Mouse (Mus musculus) subcutaneous adipose tissue, adult 2 months (tissue): ENCODE data around the gene Cck. TPM values are rescaled to one million over a fixed set of nuclear protein-coding genes. Genes with fewer than 3 reads are reported as not detected.

ENCODE experiments used
- polyA plus RNA-seq: library from polyadenylated mRNA; depleted of rRNA; stranded (reverse); fragments of >200 nt; gene quantifications from 2 replicates; pipeline ENCODE4 v1.2.3, GENCODE M21; 2012; ENCODE audit warnings: low replicate concordance; rRNA removed

Gene Cck
- polyA plus RNA-seq, result 0.99 and 1.6 TPM in 2 replicates

GRCm38 (mm10) chr9:121495529-121495928 lies at the start of gene Cck:
Cck (minus strand) TSS chr9:121495694.

Other genes with a start within 250 kb of the Cck start
- 2.9 and 7.6 TPM in 2 replicates for gene Ulk4, start 218.5 kb downstream of the Cck start, polyA plus RNA-seq
- 103 and 149 TPM in 2 replicates for gene Trak1, start 198.2 kb downstream of the Cck start, polyA plus RNA-seq
- gene Lyzl4, start 146.4 kb upstream of the Cck start, polyA plus RNA-seq, result 0.15 TPM in 1 of 2 replicates, not detected in the other
- 0.89 and 1.6 TPM in 2 replicates for gene Vipr1, start 147.0 kb upstream of the Cck start, polyA plus RNA-seq
- 9.1 and 9.3 TPM in 2 replicates for gene Sec22c, start 209.8 kb upstream of the Cck start, polyA plus RNA-seq
- 27.2 and 43.5 TPM in 2 replicates for gene Ss18l2, start 214.6 kb upstream of the Cck start, polyA plus RNA-seq
- gene Nktr, start 223.5 kb upstream of the Cck start, polyA plus RNA-seq, result 48.9 and 84.0 TPM in 2 replicates